Mouse (Mus musculus) fat pad, adult 2 months (tissue): ENCODE measurements around the gene Hist2h2ac.
"Not testable (repeated sequence)": the region's sequence is repeated elsewhere in the genome, so short reads cannot be mapped to it uniquely, and the experiment has no call there.

ENCODE experiments used
- DNase-seq: peaks from one replicate; pipeline ENCODE4 v3.0.0-alpha.2; 2011; ENCODE audit warnings: low read depth, low spot score; ENCODE audit errors: extremely low read depth

Hist2h2ac gene

GRCm38 (mm10) chr3:96249034-96249345, 28.3 kb upstream of the Hist2h2ac start:
- no peak for DNase-seq

GRCm38 (mm10) chr3:96248141-96249033, 27.7 kb upstream of the Hist2h2ac start:
- DNase-seq: no peak

- DNase-seq: no peak
These were observed 26.9 kb upstream of the Hist2h2ac start for GRCm38 (mm10) chr3:96247356-96248140.

- DNase-seq: not testable (repeated sequence)
These were observed 25.8 kb upstream of the Hist2h2ac start, which contains the start of gene Hist2h3c1 for GRCm38 (mm10) chr3:96246427-96246856. Hist2h3c1 (plus strand) TSS chr3:96246685.

- DNase-seq: not testable (repeated sequence)
These were observed 25.3 kb upstream of the Hist2h2ac start for GRCm38 (mm10) chr3:96246018-96246417.

GRCm38 (mm10) chr3:96245003-96245886, 24.6 kb upstream of the Hist2h2ac start, which contains the start of gene Hist2h2aa1:
Hist2h2aa1 (plus strand) TSS chr3:96245497.
- not testable (repeated sequence) for DNase-seq

GRCm38 (mm10) chr3:96243921-96244572, 23.4 kb upstream of the Hist2h2ac start:
- DNase-seq: no peak

- no peak for DNase-seq
These were observed 20.1 kb upstream of the Hist2h2ac start for GRCm38 (mm10) chr3:96240799-96241197.

GRCm38 (mm10) chr3:96239949-96240798, 19.5 kb upstream of the Hist2h2ac start, which contains the start of gene Hist2h2aa2:
Hist2h2aa2 (minus strand) TSS chr3:96240276.
- DNase-seq: not testable (repeated sequence)

- DNase-seq: not testable (repeated sequence)
These were observed 18.5 kb upstream of the Hist2h2ac start, which contains the start of gene Hist2h3c2 for GRCm38 (mm10) chr3:96238954-96239793. Hist2h3c2 (minus strand) TSS chr3:96239127.

- DNase-seq: no peak
These were observed 17.3 kb upstream of the Hist2h2ac start for GRCm38 (mm10) chr3:96237904-96238511.

GRCm38 (mm10) chr3:96237335-96237903, 16.7 kb upstream of the Hist2h2ac start:
- DNase-seq: no peak

GRCm38 (mm10) chr3:96236834-96237334, 16.2 kb upstream of the Hist2h2ac start:
- no peak for DNase-seq

GRCm38 (mm10) chr3:96235836-96236235, 15.2 kb upstream of the Hist2h2ac start:
- no peak for DNase-seq

- DNase-seq: no peak
These were observed 14.2 kb upstream of the Hist2h2ac start for GRCm38 (mm10) chr3:96234914-96235313.

GRCm38 (mm10) chr3:96231758-96232120, 11.1 kb upstream of the Hist2h2ac start:
- DNase-seq: no peak
